Mouse (Mus musculus) left cerebral cortex, postnatal 36 days (tissue): ENCODE results near the gene H2al2a. TPM values are rescaled to one million over a fixed set of nuclear protein-coding genes. Genes with fewer than 3 reads are reported as not detected.
"Not testable (repeated sequence)": the region's sequence is repeated elsewhere in the genome, so short reads cannot be mapped to it uniquely, and the experiment has no call there.

ENCODE experiments used
- DNase-seq, 2 experiments: peaks; one replicate each; pipeline ENCODE4 v3.0.0; 2021 to 2022; ENCODE audit warnings: low spot score in 2 of 2, mixed read lengths in 1 of 2
- intact Hi-C: fragments of 180-260 bp; cut with DNase I; formaldehyde crosslinking; loops from one replicate; pipeline ENCODE4 v1.15.1; 2025
- total RNA-seq, 2 experiments: library from RNA; stranded (reverse); gene quantifications; 2 replicates each; pipeline ENCODE4 v1.2.3; 2021

The H2al2a gene
- total RNA-seq, 2 experiments from 2014 or later: not detected

- intact Hi-C loops: no loop called here
- no peak for DNase-seq
Observed at GRCm38 (mm10) chr2:17982747-17983146, 14.0 kb downstream of the H2al2a start.

DNA sequence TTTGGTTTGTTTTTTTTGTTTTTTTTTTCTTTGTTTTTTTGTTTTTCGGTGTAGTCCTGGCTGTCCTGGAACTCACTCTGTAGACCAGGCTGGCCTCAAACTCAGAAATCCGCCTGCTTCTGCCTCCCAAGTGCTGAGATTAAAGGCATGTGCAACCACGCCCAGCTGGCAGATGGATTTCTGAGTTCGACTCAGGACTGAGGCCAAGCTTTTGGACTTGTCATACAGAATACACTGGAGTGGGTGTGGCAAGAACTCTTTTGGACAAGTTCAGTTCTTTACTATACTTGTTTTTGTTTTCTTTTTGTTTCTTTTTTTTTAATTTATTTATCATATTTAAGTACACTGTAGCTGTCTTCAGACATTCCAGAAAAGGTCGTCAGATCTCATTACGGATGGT lies 18.1 kb downstream of the H2al2a start:
- DNase-seq: no peak
- intact Hi-C loops: no loop called here

GRCm38 (mm10) chr2:17978251-17978650 lies 18.5 kb downstream of the H2al2a start:
- DNase-seq, intact Hi-C loops: not testable (repeated sequence)

GRCm38 (mm10) chr2:17977645-17978044 lies 19.1 kb downstream of the H2al2a start:
- DNase-seq, intact Hi-C loops: not testable (repeated sequence)

GRCm38 (mm10) chr2:17975601-17976327 lies 21.0 kb downstream of the H2al2a start:
- no peak for DNase-seq
- intact Hi-C loops: no loop called here

DNA sequence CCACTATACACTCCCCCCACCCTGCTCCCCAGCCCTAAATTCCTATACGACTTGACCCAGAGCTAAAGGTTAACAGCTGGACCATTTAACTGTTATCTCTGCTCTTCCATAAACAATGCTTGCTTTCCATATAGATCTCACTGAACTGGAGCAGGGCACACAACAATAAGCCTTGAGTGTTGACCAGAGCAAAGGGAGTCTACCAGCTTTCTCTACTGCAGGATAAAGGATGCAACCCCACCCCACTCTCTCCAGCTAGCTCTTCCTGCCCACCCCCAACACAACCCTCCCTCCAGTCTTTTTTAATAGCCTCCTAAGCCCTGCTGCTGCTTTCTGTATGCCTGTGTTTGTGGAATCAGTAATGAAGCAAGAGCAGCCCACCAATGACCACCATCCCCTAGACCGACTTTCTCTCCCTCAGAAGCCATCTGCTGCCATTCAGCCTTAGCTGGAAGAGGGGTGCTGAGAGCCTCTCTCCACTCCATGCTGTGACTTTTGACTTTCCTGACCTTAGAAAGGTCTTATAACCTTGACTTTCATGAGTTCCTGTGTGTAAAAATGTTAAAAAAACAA lies 22.8 kb downstream of the H2al2a start:
- DNase-seq: no peak
- intact Hi-C loops: no loop called here

GRCm38 (mm10) chr2:17973246-17973645 lies 23.5 kb downstream of the H2al2a start:
- intact Hi-C loops: no loop called here
- DNase-seq: no peak

- no peak for DNase-seq
- intact Hi-C loops: no loop called here
Observed at GRCm38 (mm10) chr2:17972843-17973242, 23.9 kb downstream of the H2al2a start.

DNA sequence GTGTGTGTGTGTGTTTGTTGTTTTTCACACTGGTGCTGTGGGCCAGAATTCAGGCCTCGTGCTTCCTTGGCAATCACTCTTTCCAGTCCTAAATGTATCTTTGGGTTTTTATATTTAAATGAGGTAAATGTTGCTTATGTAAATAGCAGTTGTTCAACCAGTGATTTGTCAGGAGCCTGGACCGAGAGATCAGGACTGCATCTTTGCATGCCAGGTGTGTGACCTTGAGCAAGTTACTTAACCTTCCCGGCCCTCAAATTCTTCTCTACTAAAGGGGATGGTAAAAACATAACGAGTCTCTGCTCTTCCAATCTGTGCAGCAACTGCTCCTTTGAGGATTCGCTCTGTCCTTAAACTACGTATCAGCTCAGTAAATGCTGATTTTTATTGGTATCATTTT lies 25.4 kb downstream of the H2al2a start:
- intact Hi-C loops: no loop called here
- no peak for DNase-seq

GRCm38 (mm10) chr2:17970662-17971061 lies 26.1 kb downstream of the H2al2a start:
- intact Hi-C loops: no loop called here
- no peak for DNase-seq

DNA sequence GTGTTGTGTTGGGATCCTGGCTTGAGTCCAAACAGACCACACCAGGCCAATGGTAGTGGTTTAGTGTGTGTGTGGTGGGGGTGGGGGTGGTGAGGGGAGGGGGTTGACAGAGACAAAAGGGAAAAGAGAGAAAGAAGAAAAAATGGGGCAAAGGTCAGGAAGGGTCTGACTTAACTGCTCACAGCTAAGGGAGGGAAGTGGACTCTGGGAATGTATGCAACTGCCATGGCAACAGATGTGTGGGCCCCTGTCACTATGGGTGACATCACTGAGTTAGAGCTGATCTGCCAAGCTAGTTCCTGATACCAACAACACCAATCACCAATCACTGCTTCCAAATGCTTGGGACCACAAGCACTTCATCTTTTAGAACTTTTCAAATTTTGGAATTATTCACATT lies 26.6 kb downstream of the H2al2a start:
- no peak for DNase-seq
- intact Hi-C loops: no loop called here

DNA sequence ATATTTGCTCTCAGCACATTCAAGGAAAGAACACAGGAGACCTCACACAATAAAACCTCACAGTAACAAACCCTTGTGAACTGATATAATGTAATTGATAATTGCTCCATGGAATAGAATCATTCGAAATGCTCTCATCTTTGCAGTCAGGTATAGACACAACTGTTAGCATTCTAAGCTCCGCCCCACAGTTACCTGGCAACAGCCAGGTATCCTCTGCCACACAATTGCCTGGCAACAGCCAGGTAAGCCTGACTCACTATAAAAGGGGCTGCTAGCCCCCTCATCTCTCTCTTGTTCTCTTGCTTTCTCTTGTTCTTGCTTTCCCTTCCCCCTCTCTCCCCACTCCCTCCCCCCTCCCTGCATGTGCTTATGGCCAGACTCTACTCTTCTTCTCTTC lies 28.2 kb downstream of the H2al2a start:
- intact Hi-C loops: no loop called here
- DNase-seq: no peak

DNA sequence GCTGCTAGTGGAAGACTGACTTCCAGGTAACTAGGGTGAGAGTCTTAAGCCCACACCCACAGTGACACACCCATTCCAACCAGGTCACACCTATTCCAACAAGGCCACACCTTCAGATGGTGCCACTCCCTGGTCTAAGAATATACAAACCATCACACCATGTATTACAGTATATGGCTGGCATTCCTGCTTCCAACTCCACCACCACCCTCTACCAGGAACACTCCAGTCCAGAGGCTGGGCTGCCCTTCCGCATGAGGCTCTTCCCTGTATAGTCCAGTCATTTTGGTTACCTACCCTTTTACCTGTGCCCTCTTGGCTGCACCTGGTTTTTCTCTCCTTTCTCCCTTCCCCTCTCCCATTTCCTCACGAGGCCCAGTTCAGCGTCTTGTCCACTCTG lies 28.7 kb downstream of the H2al2a start:
- DNase-seq, intact Hi-C loops: not testable (repeated sequence)

DNA sequence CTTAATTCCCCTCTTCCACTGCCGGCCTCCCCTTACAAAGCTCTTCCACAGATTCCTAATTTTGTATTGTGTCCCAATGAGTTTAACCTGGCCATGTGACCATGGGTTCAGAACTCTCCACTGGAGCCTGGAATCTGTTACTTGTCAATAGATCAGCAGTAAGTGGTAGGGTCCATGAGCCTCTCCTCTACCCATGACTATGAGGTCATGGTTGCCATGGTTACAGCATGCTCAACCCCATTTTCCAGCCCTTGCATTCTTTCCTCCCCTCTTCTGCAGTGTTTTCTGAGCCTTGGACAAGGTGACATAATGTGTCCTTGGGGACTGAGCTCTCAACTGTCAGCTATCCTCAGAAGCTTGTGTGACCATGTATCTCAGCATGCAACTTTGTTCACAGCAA lies 37.3 kb downstream of the H2al2a start:
- DNase-seq: no peak
- intact Hi-C loops: no loop called here

- intact Hi-C loops: no loop called here
- no peak for DNase-seq
Observed at GRCm38 (mm10) chr2:17946875-17947274, 49.9 kb downstream of the H2al2a start.

Other genes starting within 250 kb of the H2al2a start
- gene A930004D18Rik, start 40.8 kb upstream of the H2al2a start, total RNA-seq: 1 to 10 TPM; 2.1 to 3.2 TPM
- gene Skida1, start 52.1 kb upstream of the H2al2a start, total RNA-seq: 10 to 100 TPM in 1 of 2 experiments, 1 to 10 TPM in 1; 8.8 to 10.0 TPM
- 10 to 100 TPM; 49.4 to 57.6 TPM for gene Mllt10, start 58.3 kb upstream of the H2al2a start, total RNA-seq